Mouse (Mus musculus) heart, adult 18-20 months (tissue): ENCODE measurements around the gene Gpd2. TPM values are rescaled to one million over a fixed set of nuclear protein-coding genes. Genes with fewer than 3 reads are reported as not detected.

ENCODE experiments used
- DNase-seq, 2 experiments: peaks; one replicate each; pipeline ENCODE4 v3.0.0; 2021 to 2022; ENCODE audit warnings: mixed read lengths in 1 of 2
- total RNA-seq, 2 experiments: library from RNA; stranded (reverse); gene quantifications; 2 replicates each; pipeline ENCODE4 v1.2.3; 2021

Gene Gpd2
- total RNA-seq, 2 experiments from 2014 or later, result 15.5 to 32.6 TPM

GRCm38 (mm10) chr2:57384625-57385024 lies 147.2 kb downstream of the Gpd2 start:
- no peak for DNase-seq

- no peak for DNase-seq
Observed at GRCm38 (mm10) chr2:57387816-57388215, 150.4 kb downstream of the Gpd2 start.

DNA sequence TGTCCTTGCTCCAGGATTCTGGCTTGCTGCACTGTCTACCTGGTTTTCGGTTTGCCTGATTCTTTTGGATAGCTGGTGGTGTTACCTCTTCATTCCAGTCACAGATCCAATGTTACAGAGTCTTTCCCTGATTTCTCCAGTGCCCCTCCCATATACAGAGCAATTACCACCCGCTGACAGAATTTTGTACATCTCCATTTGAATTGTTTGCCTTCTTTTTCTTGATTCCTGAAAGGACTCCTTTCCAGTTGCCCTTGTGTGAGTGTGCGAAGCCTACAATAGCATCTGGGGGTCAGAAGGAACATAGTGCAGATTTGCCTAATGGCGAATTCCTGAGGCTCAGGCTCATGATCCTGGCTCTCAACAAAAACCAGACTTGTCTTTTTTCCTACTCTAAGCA lies 157.6 kb downstream of the Gpd2 start:
- DNase-seq, result no peak

- DNase-seq, result no peak
Observed at GRCm38 (mm10) chr2:57396061-57396460, 158.6 kb downstream of the Gpd2 start.

DNA sequence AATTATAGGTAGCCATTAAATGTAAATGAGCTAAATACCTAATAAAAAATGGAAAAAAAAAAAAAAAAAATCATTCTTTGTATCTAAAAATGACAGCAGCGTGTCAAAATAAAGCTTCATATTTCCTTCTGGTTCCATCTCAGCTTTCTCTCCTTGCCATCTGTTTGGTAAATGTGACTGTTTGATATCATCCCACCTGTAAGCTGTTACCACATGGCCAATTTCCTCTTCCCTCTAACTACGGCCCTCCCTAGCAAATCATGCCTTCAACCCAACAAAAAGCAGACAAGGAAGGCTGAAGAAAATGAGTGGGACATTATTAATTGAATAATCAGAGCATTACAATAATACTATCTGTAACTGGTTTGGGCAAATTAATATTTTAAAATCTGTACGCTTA lies 160.3 kb downstream of the Gpd2 start:
- no peak for DNase-seq

- no peak for DNase-seq
Observed at GRCm38 (mm10) chr2:57407414-57408019, 170.1 kb downstream of the Gpd2 start.

GRCm38 (mm10) chr2:57408413-57408812 lies 171.0 kb downstream of the Gpd2 start:
- no peak for DNase-seq

DNA sequence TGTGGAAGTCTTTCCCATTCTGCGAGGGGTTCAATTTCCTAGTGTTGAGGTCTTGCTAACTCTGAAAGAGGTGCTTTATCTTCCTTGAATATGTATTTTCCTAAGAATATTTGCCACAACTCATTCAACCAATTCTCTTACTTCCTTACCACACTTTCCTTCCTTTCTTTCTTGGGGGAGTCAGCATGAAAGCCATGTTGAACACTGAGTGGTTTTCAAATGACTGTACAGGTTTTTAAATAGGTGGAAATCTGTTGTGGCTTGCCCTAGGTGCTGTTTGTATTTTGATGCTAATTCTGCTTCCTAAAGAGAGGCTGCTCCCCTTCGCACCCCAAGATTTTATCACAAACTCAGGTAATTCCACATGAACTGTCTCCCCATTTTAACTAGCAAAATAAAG lies 174.1 kb downstream of the Gpd2 start:
- DNase-seq, result no peak

GRCm38 (mm10) chr2:57414550-57415160 lies 177.2 kb downstream of the Gpd2 start:
- no peak for DNase-seq

DNA sequence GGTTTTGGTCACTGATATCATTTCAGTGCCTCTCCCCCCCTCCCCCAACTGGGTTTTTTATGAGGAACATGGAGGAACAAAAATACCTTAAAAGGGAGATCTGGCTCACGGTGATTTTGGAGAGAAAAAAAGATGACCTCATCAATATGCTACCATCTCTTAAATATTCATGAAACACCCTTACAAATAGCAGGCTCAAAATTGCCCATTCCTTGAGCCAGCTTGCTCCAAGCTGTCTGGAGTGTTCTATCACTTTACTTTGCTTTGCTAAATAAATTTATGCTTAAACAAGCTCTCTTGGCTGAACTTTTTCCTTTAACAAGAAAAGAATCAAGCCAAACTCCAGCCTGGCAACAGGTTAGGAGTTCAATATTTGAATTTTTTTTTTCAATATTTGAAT lies 179.3 kb downstream of the Gpd2 start:
- DNase-seq, result no peak

Other genes starting within 250 kb of the Gpd2 start
- gene Nr4a2, start 113.6 kb upstream of the Gpd2 start, total RNA-seq, result 1 to 10 TPM; 1.7 TPM